Mouse (Mus musculus) lung, embryonic 14.5 days (tissue): ENCODE measurements around the gene Pglyrp2. TPM values are rescaled to one million over a fixed set of nuclear protein-coding genes. Genes with fewer than 3 reads are reported as not detected.

Experiments
- ATAC-seq: fragments of 200-750 bp; cut with Nextera tagmentation; 2 replicates; pipeline ENCODE4 v1.8.0; 2017; ENCODE audit warnings: mild to moderate bottlenecking, moderate TSS enrichment, moderate library complexity; ENCODE audit not compliant: insufficient read depth
- DNase-seq: peaks from one replicate; pipeline ENCODE4 v3.0.0-alpha.2; 2015
- H3K27ac ChIP-seq: fragments of 300-500 bp; sonication (generic); 2 replicates; pipeline ENCODE4 v1.5.1; 2014; ENCODE audit warnings: low read depth, mild to moderate bottlenecking, moderate library complexity
- H3K27me3 ChIP-seq: fragments of 300-500 bp; sonication (generic); 2 replicates; pipeline ENCODE4 v1.6.1; 2014; ENCODE audit warnings: low read length, control low read depth; ENCODE audit not compliant: insufficient read depth
- H3K36me3 ChIP-seq: fragments of 300-500 bp; sonication (generic); 2 replicates; pipeline ENCODE4 v1.6.1; 2014; ENCODE audit warnings: control low read depth; ENCODE audit not compliant: insufficient read depth
- H3K4me1 ChIP-seq: fragments of 300-500 bp; sonication (generic); 2 replicates; pipeline ENCODE4 v1.6.1; 2014; ENCODE audit warnings: antibody characterized with exemption, control low read depth; ENCODE audit not compliant: insufficient read depth
- H3K4me2 ChIP-seq: fragments of 300-500 bp; sonication (generic); 2 replicates; pipeline ENCODE4 v1.6.1; 2014; ENCODE audit warnings: mild to moderate bottlenecking
- H3K4me3 ChIP-seq: fragments of 300-500 bp; sonication (generic); 2 replicates; pipeline ENCODE4 v1.5.1; 2014; ENCODE audit warnings: low read depth, low read length
- H3K9ac ChIP-seq: fragments of 300-500 bp; sonication (generic); 2 replicates; pipeline ENCODE4 v1.6.1; 2014
- H3K9me3 ChIP-seq: fragments of 300-500 bp; sonication (generic); 2 replicates; pipeline ENCODE4 v1.6.1; 2016; ENCODE audit warnings: low read depth, low read length, control low read depth
- CTCF ChIP-seq: IDR thresholded peaks from 2 replicates; pipeline ENCODE4 v1.5.1; 2016; ENCODE audit warnings: antibody characterized with exemption, low read depth
- WGBS: fragments of 180-500 bp; shearing (Covaris S2); extraction: QIAGEN DNeasy Blood & Tissue Kit; methylation state at CpG from one replicate; pipeline ENCODE4 v1.1.7; 2014; 5-methylcytosine and 5-hydroxymethylcytosine counted together
- polyA plus RNA-seq: library from polyadenylated mRNA; unstranded; fragments of >200 nt; fragmentation: Nextera tagmentation; extraction: Ambion mirVana; gene quantifications from 2 replicates; pipeline ENCODE4 v1.2.1, GENCODE M21; 2014

Pglyrp2 gene
- polyA plus RNA-seq, 1 experiment from 2014 or later: 0.07 TPM

GRCm38 (mm10) chr17:32376475-32376874, 47.5 kb downstream of the Pglyrp2 start:
- WGBS: 87% methylated on average over 15 of the region's 15 CpGs
- ATAC-seq: no peak
- peaks cover 22% of the 10 kb centered on the region; the same call in 1 of the 2 replicates for H3K36me3 ChIP-seq

GRCm38 (mm10) chr17:32368991-32369578, 54.9 kb downstream of the Pglyrp2 start:
- no peaks in the 10 kb centered on the region for H3K27me3 ChIP-seq
- DNase-seq: peak; percentile 44
- peak overlapping the region; percentile 37 for H3K9ac ChIP-seq
- peaks cover 3% of the 10 kb centered on the region; the same call in 1 of the 2 replicates for H3K4me1 ChIP-seq
- 19% methylated on average over 12 of the region's 17 CpGs for WGBS
- no peak for TF ChIP-seq CTCF
- H3K36me3 ChIP-seq: 0 out of 2 replicates have a peak, but pooled peaks cover 2% of the 10 kb centered on the region
- peak overlapping the region; percentile 39 for H3K4me3 ChIP-seq
- no peaks in the 10 kb centered on the region for H3K9me3 ChIP-seq
- peak overlapping the region; percentile 55 for H3K4me2 ChIP-seq
- ATAC-seq: peak; percentile 68; the same call in 1 of the 2 replicates
- H3K27ac ChIP-seq: no peak overlapping the region

More at GRCm38 (mm10) chr17:32376475-32376874, 47.5 kb downstream of the Pglyrp2 start:
- no peak overlapping the region for H3K4me2 ChIP-seq
- H3K4me1 ChIP-seq: no peaks in the 10 kb centered on the region
- H3K4me3 ChIP-seq: no peak overlapping the region
- H3K9me3 ChIP-seq: no peaks in the 10 kb centered on the region
- no peak for TF ChIP-seq CTCF
- DNase-seq: no peak
- H3K27me3 ChIP-seq: no peaks in the 10 kb centered on the region
- H3K9ac ChIP-seq: no peak overlapping the region
- H3K27ac ChIP-seq: no peak overlapping the region

- Histone ChIP-seq H3K9me3 (no peaks in the 10 kb centered on the region), H3K36me3 (peaks cover 3% of the 10 kb centered on the region; the same call in 1 of the 2 replicates), H3K4me2 (no peak overlapping the region), H3K27me3 (no peaks in the 10 kb centered on the region), H3K4me1 (peaks cover 7% of the 10 kb centered on the region; the same call in 1 of the 2 replicates), H3K27ac (no peak overlapping the region), H3K4me3 (no peak overlapping the region), H3K9ac (no peak overlapping the region)
- 86% methylated on average over 11 of the region's 11 CpGs for WGBS
- ATAC-seq: no peak
- no peak for DNase-seq
- TF ChIP-seq CTCF: no peak
Measured at GRCm38 (mm10) chr17:32367706-32368105, 56.3 kb downstream of the Pglyrp2 start.

GRCm38 (mm10) chr17:32365296-32365695, 58.7 kb downstream of the Pglyrp2 start:
- peaks cover 7% of the 10 kb centered on the region; the same call in 1 of the 2 replicates for H3K4me1 ChIP-seq
- H3K4me2 ChIP-seq: peak overlapping the region; percentile 66; the same call in 1 of the 2 replicates
- H3K27me3 ChIP-seq: no peaks in the 10 kb centered on the region
- no peak for TF ChIP-seq CTCF
- DNase-seq (no peak), ATAC-seq (no peak)
- no peak overlapping the region for H3K9ac ChIP-seq
- H3K9me3 ChIP-seq: no peaks in the 10 kb centered on the region
- H3K4me3 ChIP-seq: no peak overlapping the region
- 61% methylated on average over 1 of the region's 1 CpGs for WGBS
- peaks cover 27% of the 10 kb centered on the region for H3K36me3 ChIP-seq
- no peak overlapping the region for H3K27ac ChIP-seq

- no peaks in the 10 kb centered on the region for H3K9me3 ChIP-seq
- H3K36me3 ChIP-seq: peaks cover 32% of the 10 kb centered on the region
- ATAC-seq: peak; percentile 8; the same call in 1 of the 2 replicates
- no peaks in the 10 kb centered on the region for H3K27me3 ChIP-seq
- peak overlapping the region; percentile 97 for H3K4me3 ChIP-seq
- no peak for DNase-seq
- peak overlapping the region; percentile 66 for H3K4me2 ChIP-seq
- H3K27ac ChIP-seq: peak overlapping the region; percentile 51
- peaks cover 7% of the 10 kb centered on the region; the same call in 1 of the 2 replicates for H3K4me1 ChIP-seq
- WGBS: 46% methylated on average over 5 of the region's 5 CpGs
- H3K9ac ChIP-seq: peak overlapping the region; percentile 32
- no peak for TF ChIP-seq CTCF
Measured at GRCm38 (mm10) chr17:32364850-32365249, 59.1 kb downstream of the Pglyrp2 start.

- peak overlapping the region; percentile 97 for H3K4me3 ChIP-seq
- peak overlapping the region; percentile 51 for H3K27ac ChIP-seq
- DNase-seq (peak; percentile 97), ATAC-seq (peak; percentile 91)
- no peaks in the 10 kb centered on the region for H3K27me3 ChIP-seq
- WGBS: 0% methylated on average over 30 of the region's 47 CpGs
- H3K9ac ChIP-seq: peak overlapping the region; percentile 96
- peaks cover 37% of the 10 kb centered on the region for H3K36me3 ChIP-seq
- peak overlapping the region; percentile 66 for H3K4me2 ChIP-seq
- peak; percentile 14; the same call in 1 of the 2 replicates for TF ChIP-seq CTCF
- peaks cover 7% of the 10 kb centered on the region; the same call in 1 of the 2 replicates for H3K4me1 ChIP-seq
- H3K9me3 ChIP-seq: no peaks in the 10 kb centered on the region
Measured at GRCm38 (mm10) chr17:32364331-32364730, 59.6 kb downstream of the Pglyrp2 start.

GRCm38 (mm10) chr17:32363821-32364301, 60.1 kb downstream of the Pglyrp2 start:
- WGBS: 0% methylated on average over 50 of the region's 50 CpGs
- no peaks in the 10 kb centered on the region for H3K27me3 ChIP-seq
- peak overlapping the region; percentile 97 for H3K4me3 ChIP-seq
- peaks cover 42% of the 10 kb centered on the region for H3K36me3 ChIP-seq
- DNase-seq (peak; percentile 30), ATAC-seq (peak; percentile 48)
- no peaks in the 10 kb centered on the region for H3K9me3 ChIP-seq
- no peak for TF ChIP-seq CTCF
- peaks cover 7% of the 10 kb centered on the region; the same call in 1 of the 2 replicates for H3K4me1 ChIP-seq
- peak overlapping the region; percentile 51 for H3K27ac ChIP-seq
- H3K9ac ChIP-seq: peak overlapping the region; percentile 96
- peak overlapping the region; percentile 66 for H3K4me2 ChIP-seq
